Mouse (Mus musculus) heart, adult 2 months (tissue): ENCODE measurements around the gene Il15. TPM values are rescaled to one million over a fixed set of nuclear protein-coding genes. Genes with fewer than 3 reads are reported as not detected.
A peak's percentile ranks its signal among the peaks of the same experiment; 100 is the strongest.

Source experiments
- DNase-seq, 2 experiments: peaks; one replicate each; pipeline ENCODE4 v3.0.0; 2021
- H3K27ac ChIP-seq: fragments of 200-600 bp; 2 replicates; pipeline ENCODE4 v1.8.1; 2022
- H3K27me3 ChIP-seq: fragments of 200-500 bp; 2 replicates; pipeline ENCODE4 v1.6.1; 2012; ENCODE audit warnings: mild to moderate bottlenecking, low read length, inconsistent platforms, mixed read lengths; ENCODE audit not compliant: control insufficient read depth, insufficient read depth
- H3K36me3 ChIP-seq: fragments of 200-500 bp; 2 replicates; pipeline ENCODE4 v1.6.1; 2012; ENCODE audit warnings: low read length, inconsistent platforms; ENCODE audit not compliant: control insufficient read depth, insufficient read depth
- H3K4me1 ChIP-seq: fragments of 200-500 bp; 2 replicates; pipeline ENCODE4 v1.6.1; 2011; ENCODE audit warnings: low read length; ENCODE audit not compliant: control insufficient read depth, insufficient read depth
- H3K4me3 ChIP-seq: fragments of 200-600 bp; 2 replicates; pipeline ENCODE4 v1.8.1; 2022
- H3K79me2 ChIP-seq: fragments of 200-500 bp; replicated peaks from 2 replicates; pipeline ENCODE4 v1.6.1; 2012; ENCODE audit warnings: mild to moderate bottlenecking, inconsistent platforms, low read length, moderate library complexity, mixed read lengths; ENCODE audit not compliant: control insufficient read depth, insufficient read depth
- H3K9ac ChIP-seq: fragments of 200-500 bp; 2 replicates; pipeline ENCODE4 v1.6.1; 2012; ENCODE audit warnings: low read depth, mild to moderate bottlenecking, control low read depth, inconsistent platforms, low read length, mixed read lengths
- CTCF ChIP-seq: fragments of 200-600 bp; IDR thresholded peaks from 2 replicates; pipeline ENCODE4 v1.8.1; 2022; ENCODE audit warnings: antibody characterized with exemption, mild to moderate bottlenecking, moderate library complexity
- EP300 ChIP-seq: fragments of 200-500 bp; IDR thresholded peaks from 2 replicates; pipeline ENCODE4 v1.6.1; 2011; ENCODE audit warnings: low read depth, low read length, control low read depth; ENCODE audit not compliant: insufficient read depth
- POLR2A ChIP-seq: fragments of 200-500 bp; IDR thresholded peaks from 2 replicates; pipeline ENCODE4 v1.6.1; 2011; ENCODE audit warnings: mild to moderate bottlenecking, low read depth, low read length, control low read depth; ENCODE audit not compliant: insufficient read depth
- WGBS: fragments of 180-500 bp; shearing (Covaris S2); methylation state at CpG from one replicate; pipeline ENCODE4 v1.1.7; 2018; 5-methylcytosine and 5-hydroxymethylcytosine counted together
- intact Hi-C: fragments of 180-260 bp; cut with DNase I; formaldehyde crosslinking; loops from one replicate; pipeline ENCODE4 v1.15.1; 2025
- polyA plus RNA-seq: library from polyadenylated mRNA; depleted of rRNA; stranded (reverse); fragments of >200 nt; gene quantifications from 2 replicates; pipeline ENCODE4 v1.2.3, GENCODE M21; 2012
- total RNA-seq, 2 experiments: library from RNA; stranded (reverse); gene quantifications; 2 replicates each; pipeline ENCODE4 v1.2.3; 2021

Gene Il15
- total and polyA plus RNA-seq, 3 experiments: 28.2 to 43.6 (median 34.3) TPM

GRCm38 (mm10) chr8:82351268-82351943 is 51.6 kb downstream of the Il15 start:
- Histone ChIP-seq H3K27ac (no peak overlapping the region), H3K4me1 (peaks cover 2% of the 10 kb centered on the region), H3K79me2 (no peaks in the 10 kb centered on the region), H3K27me3 (no peaks in the 10 kb centered on the region), H3K36me3 (peaks cover 2% of the 10 kb centered on the region), H3K4me3 (no peak overlapping the region), H3K9ac (no peak overlapping the region)
- whole genome bisulfite sequencing: 59% methylated on average over 1 of the region's 1 CpGs
- TF ChIP-seq CTCF: peak; percentile 82
- no peak for TF ChIP-seq EP300
- DNase-seq: no peak
- intact Hi-C loops: loop anchor here (1.0 to 2.0 kb wide), 3 partner anchors 51 to 393 kb away; partner anchors contain the start of gene Il15

GRCm38 (mm10) chr8:82349299-82349698 is 53.7 kb downstream of the Il15 start:
- H3K27ac ChIP-seq: no peak overlapping the region
- intact Hi-C loops: no loop called here
- H3K27me3 ChIP-seq: no peaks in the 10 kb centered on the region
- DNase-seq: no peak
- no peak for TF ChIP-seq EP300
- TF ChIP-seq POLR2A: no peak
- TF ChIP-seq CTCF: no peak
- no peak overlapping the region for H3K4me3 ChIP-seq
- 63% methylated on average over 2 of the region's 2 CpGs for WGBS
- H3K4me1 ChIP-seq: no peaks in the 10 kb centered on the region; the same call in none of the 2 replicates
- H3K9ac ChIP-seq: no peak overlapping the region
- H3K36me3 ChIP-seq: peaks cover 2% of the 10 kb centered on the region
- no peaks in the 10 kb centered on the region for H3K79me2 ChIP-seq

- intact Hi-C loops: no loop called here
- no peaks in the 10 kb centered on the region; the same call in none of the 2 replicates for H3K4me1 ChIP-seq
- TF ChIP-seq CTCF (no peak), EP300 (no peak), POLR2A (no peak)
- no peaks in the 10 kb centered on the region for H3K27me3 ChIP-seq
- no peak overlapping the region for H3K4me3 ChIP-seq
- peaks cover 7% of the 10 kb centered on the region; the same call in 1 of the 2 replicates for H3K36me3 ChIP-seq
- H3K9ac ChIP-seq: no peak overlapping the region
- H3K79me2 ChIP-seq: no peaks in the 10 kb centered on the region; the same call in 1 of the 2 replicates
- 79% methylated on average over 3 of the region's 3 CpGs for WGBS
- no peak overlapping the region for H3K27ac ChIP-seq
- DNase-seq: no peak
These were observed 56.5 kb downstream of the Il15 start for GRCm38 (mm10) chr8:82346485-82346884.

DNA sequence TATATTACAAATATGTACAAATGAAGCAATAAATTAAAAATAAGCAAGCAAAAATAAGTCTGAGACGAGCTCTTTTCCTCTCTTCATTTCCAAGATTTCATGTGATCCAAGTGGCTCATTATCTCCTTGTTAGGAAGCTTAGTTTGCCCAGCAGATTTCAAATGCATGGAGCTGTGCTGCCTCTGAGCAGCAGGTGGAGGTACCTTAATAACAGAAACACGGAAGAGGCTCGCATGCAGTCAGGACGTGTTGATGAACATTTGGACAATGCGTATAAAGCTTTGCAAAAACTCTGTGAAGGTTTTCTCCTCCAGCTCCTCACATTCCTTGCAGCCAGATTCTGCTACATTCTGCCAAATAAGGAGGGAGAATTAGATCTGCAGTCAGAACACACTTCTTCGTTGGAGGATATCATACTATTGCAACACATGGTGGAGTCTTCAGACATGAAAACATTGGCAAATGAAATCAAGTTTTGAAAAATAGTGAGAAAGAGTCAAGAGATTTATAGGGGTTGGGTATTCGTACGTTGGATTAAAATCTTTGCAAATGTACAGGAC is 71.3 kb downstream of the Il15 start:
- Histone ChIP-seq H3K9ac (no peak overlapping the region), H3K79me2 (no peaks in the 10 kb centered on the region), H3K27ac (no peak overlapping the region), H3K27me3 (no peaks in the 10 kb centered on the region), H3K4me3 (no peak overlapping the region), H3K4me1 (no peaks in the 10 kb centered on the region), H3K36me3 (no peaks in the 10 kb centered on the region; the same call in 1 of the 2 replicates)
- intact Hi-C loops: no loop called here
- 82% methylated on average over 8 of the region's 8 CpGs for WGBS
- no peak for DNase-seq
- TF ChIP-seq CTCF: no peak
- TF ChIP-seq EP300: no peak
- TF ChIP-seq POLR2A: no peak

DNA sequence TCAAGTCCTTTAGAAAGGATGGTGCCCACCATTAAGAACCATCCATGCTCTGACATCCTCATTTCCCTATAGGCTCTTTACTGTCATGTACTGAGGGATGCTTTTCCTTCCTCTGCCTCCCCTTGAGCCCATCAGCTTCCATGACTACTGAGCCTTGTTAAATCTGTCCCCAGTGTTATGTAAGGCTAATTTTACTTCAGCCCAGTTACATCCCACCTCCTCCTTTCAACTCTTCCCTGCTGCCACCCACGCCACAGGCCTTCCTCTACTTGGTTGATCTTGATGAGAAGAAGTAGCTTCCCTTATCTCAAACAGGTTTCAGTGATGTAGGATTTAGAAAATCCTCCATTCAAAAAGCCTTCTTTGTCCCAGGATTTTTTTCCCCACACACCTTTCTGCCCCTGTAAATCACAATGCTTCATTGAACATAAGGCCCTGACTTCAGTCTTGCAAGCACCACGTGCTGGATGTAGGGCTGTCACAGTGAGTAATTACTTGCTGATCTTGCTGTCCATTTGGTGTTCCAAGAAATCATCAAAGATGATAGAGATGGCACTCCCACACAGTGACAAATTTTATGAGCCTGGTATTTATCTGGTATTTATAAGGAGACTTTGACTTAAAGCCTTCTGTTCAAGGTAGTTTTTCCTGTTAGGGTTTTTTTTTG is 74.9 kb downstream of the Il15 start:
- H3K9ac ChIP-seq: no peak overlapping the region
- no peaks in the 10 kb centered on the region for H3K4me1 ChIP-seq
- no peak overlapping the region for H3K27ac ChIP-seq
- TF ChIP-seq POLR2A: no peak
- H3K36me3 ChIP-seq: no peaks in the 10 kb centered on the region; the same call in 1 of the 2 replicates
- no peaks in the 10 kb centered on the region for H3K27me3 ChIP-seq
- DNase-seq: no peak
- H3K4me3 ChIP-seq: no peak overlapping the region
- intact Hi-C loops: no loop called here
- WGBS: 80% methylated on average over 2 of the region's 2 CpGs
- no peaks in the 10 kb centered on the region for H3K79me2 ChIP-seq

GRCm38 (mm10) chr8:82326061-82326460 is 77.0 kb downstream of the Il15 start:
- no peak overlapping the region for H3K4me3 ChIP-seq
- H3K4me1 ChIP-seq: no peaks in the 10 kb centered on the region
- no peak overlapping the region for H3K27ac ChIP-seq
- 71% methylated on average over 1 of the region's 1 CpGs for WGBS
- H3K79me2 ChIP-seq: no peaks in the 10 kb centered on the region
- H3K27me3 ChIP-seq: no peaks in the 10 kb centered on the region
- peak; percentile 37 for TF ChIP-seq CTCF
- no peak for TF ChIP-seq EP300
- intact Hi-C loops: no loop called here
- DNase-seq: no peak
- no peaks in the 10 kb centered on the region for H3K36me3 ChIP-seq
- no peak overlapping the region for H3K9ac ChIP-seq
